Mouse (Mus musculus) kidney, adult 2 months (tissue): ENCODE measurements around the gene Syt17.

ENCODE experiments used
- CTCF ChIP-seq: fragments of 200-500 bp; conservative IDR thresholded peaks from 2 replicates; pipeline ENCODE4 v1.5.1; 2011; ENCODE audit warnings: low read depth, mild to moderate bottlenecking, control low read depth, low read length, moderate library complexity, mixed read lengths; ENCODE audit not compliant: insufficient read depth, insufficient read length
- POLR2A ChIP-seq: fragments of 200-500 bp; IDR thresholded peaks from one replicate; pipeline ENCODE4 v1.6.1; 2011; ENCODE audit warnings: low read depth, low read length, control low read depth

DNA sequence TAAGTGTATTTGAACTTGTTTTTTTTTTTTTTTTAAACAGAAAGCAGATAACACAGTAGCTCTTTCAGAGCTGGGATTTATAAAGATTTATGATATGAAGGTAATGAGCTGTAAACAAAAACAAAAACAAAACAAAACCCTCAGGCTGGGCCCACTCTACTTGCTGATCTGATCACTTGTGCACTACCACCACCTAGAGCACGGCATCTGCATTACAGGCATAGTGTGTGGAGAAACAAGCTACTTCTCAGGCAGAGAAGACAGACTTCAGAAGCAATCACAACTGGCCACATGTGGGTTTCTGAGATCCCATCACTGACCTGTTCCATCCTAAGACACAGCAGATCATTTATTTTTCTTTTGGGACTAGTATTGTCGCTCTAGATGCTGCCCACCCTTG, 38.6 kb downstream of the Syt17 start:
- TF ChIP-seq CTCF (peak; percentile 74), POLR2A (no peak)
